Mouse (Mus musculus): ENCODE data around the gene Panx1.

DNA sequence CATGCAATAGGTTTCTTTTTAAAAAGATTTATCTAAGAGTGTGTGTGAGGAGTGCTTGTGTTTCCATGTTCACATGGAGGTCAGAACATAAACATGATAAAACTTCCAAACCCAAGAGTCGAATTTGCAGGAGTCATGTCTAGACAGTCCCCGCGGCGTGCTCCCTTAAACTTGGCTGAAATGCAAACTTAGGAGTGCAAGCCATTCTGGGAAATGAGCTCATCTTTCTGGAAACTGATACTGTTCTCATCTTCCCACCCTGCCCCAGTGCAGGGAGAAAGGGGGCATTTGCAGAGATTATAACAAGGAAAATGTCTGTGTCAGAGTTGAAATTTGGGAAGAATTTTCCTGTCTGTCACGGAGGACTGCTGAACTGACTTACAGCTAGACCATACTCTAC lies 5.4 kb downstream of the Panx1 start:
- TF ChIP-seq GATA1 (IDR thresholded peaks at IDR 0.05; ENCODE audit: borderline replicate concordance, low read length) (no peak), CTCF (IDR thresholded peaks at IDR 0.05; ENCODE audit: low read depth, low read length) (no peak), TAL1 (conservative IDR thresholded peaks at IDR 0.05; ENCODE audit: low read depth, low read length) (no peak)

All from G1E (cell line).